Mouse (Mus musculus): Measurements from ENCODE around the gene Ficd. TPM values are rescaled to one million over a fixed set of nuclear protein-coding genes. Genes with fewer than 3 reads are reported as not detected.

The Ficd gene
- polyA plus RNA-seq, 1 experiment, result 4.7 TPM

DNA sequence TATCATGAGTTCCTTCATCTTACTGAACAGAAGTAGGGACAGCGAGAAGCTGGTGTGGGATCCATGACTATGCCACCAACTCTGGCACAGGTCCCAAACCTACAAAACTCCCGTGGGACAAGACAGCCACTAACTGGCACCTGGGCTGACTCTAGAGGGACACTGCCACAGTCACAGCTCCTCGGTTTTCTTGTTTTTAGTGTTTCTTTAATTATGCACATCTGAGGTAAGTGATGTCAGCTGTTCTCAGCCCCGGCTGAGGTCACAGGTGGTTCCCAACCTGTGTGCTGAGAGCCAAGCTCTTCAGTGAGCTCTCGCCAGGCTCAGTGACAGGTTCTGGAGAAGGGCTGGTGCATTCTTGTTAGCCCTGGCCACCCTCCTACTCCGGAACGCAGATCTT is 28.8 kb downstream of the Ficd start:
- Histone ChIP-seq H3K4me1 (ENCODE audit: control insufficient read depth, insufficient read depth, insufficient read length, low read length) (no peaks in the 10 kb centered on the region), H3K27ac (ENCODE audit: insufficient read depth, low read depth, low read length) (no peak overlapping the region), H3K27me3 (ENCODE audit: control insufficient read depth, insufficient read depth, low read length) (no peaks in the 10 kb centered on the region), H3K4me3 (ENCODE audit: low read depth, low read length) (no peak overlapping the region), H3K36me3 (ENCODE audit: control insufficient read depth, insufficient read depth, low read length) (peaks cover 31% of the 10 kb centered on the region)
- WGBS, result 85% methylated on average over 7 of the region's 7 CpGs
- TF ChIP-seq CTCF (IDR thresholded peaks at IDR 0.05; ENCODE audit: extremely low read depth, insufficient read length, insufficient replicate concordance, low read depth, low read length) (no peak), POLR2A (IDR thresholded peaks at IDR 0.05; ENCODE audit: low read depth, low read length) (no peak)

DNA sequence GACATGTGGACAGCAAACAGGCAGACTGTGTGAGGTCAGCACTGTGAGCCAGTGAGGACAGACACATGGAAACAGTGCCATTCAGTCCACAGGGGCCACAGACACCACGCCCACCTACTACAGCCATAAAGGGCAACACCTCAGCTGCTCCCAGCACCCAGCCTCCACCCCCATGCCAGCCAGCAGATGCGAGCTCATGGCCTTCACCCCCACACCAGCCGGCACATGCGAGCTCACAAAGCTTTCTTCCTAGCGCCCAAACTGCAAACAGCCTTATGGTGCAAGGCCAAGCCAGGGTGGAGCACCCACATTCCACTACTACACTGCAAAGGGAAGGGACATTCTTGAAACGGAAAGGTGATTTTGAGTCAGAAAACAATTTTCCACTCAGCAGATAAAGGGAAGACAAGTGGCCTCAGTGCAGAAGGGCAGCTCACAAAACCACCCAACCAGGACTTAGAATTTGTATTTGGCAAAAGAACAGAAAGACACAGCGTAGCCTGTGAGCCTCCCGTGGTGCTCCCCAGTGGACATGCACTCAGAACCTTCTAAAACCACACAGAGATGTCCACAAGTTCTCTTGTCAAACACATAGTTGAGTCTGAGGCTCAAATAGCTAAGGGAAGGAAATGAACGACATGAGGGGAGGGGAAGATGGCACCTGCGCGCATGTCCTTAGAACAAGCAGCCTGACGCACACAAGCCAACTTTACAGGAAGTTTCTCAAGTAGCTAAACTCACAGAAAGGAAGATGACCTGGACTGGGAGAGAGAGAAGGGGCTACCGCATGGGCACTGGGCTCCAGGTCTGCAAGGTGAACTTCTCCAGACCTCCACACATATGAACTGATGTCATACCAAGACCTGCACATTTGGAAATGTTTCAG is 30.3 kb downstream of the Ficd start:
- Histone ChIP-seq H3K27ac (ENCODE audit: insufficient read depth, low read depth, low read length) (no peak overlapping the region), H3K36me3 (ENCODE audit: control insufficient read depth, insufficient read depth, low read length) (peaks cover 19% of the 10 kb centered on the region), H3K4me1 (ENCODE audit: control insufficient read depth, insufficient read depth, insufficient read length, low read length) (no peaks in the 10 kb centered on the region; the same call in 1 of the 2 replicates), H3K4me3 (ENCODE audit: low read depth, low read length) (no peak overlapping the region), H3K27me3 (ENCODE audit: control insufficient read depth, insufficient read depth, low read length) (no peaks in the 10 kb centered on the region)
- TF ChIP-seq CTCF (IDR thresholded peaks at IDR 0.05; ENCODE audit: extremely low read depth, insufficient read length, insufficient replicate concordance, low read depth, low read length) (no peak), POLR2A (IDR thresholded peaks at IDR 0.05; ENCODE audit: low read depth, low read length) (no peak)
- WGBS, result 65% methylated on average over 13 of the region's 13 CpGs

DNA sequence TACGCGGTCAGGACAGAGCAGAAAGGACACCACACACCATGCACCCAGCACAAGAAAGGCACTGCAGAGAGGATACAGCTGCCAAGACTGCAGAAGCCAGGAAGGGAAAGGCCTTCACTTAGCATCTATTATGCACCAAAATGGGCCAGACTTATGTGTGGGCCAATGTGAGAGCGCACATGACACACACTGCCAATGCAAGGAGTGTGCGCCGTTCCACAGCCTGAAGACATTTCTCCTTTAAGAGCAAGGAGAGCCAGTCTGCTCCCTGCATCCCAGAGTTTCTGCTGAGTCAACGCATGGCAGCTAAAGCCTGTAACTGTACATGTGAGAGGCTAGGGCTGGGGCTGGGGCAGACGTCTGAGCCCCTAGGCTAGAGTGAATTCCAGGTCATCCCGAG is 33.2 kb downstream of the Ficd start:
- H3K36me3 ChIP-seq (ENCODE audit: control insufficient read depth, insufficient read depth, low read length), result peaks cover 11% of the 10 kb centered on the region; the same call in 1 of the 2 replicates
- TF ChIP-seq CTCF (IDR thresholded peaks at IDR 0.05; ENCODE audit: extremely low read depth, insufficient read length, insufficient replicate concordance, low read depth, low read length) (no peak), POLR2A (IDR thresholded peaks at IDR 0.05; ENCODE audit: low read depth, low read length) (no peak)
- no peaks in the 10 kb centered on the region for H3K27me3 ChIP-seq (ENCODE audit: control insufficient read depth, insufficient read depth, low read length)
- WGBS, result 90% methylated on average over 8 of the region's 8 CpGs
- H3K27ac ChIP-seq (ENCODE audit: insufficient read depth, low read depth, low read length), result no peak overlapping the region
- H3K4me1 ChIP-seq (ENCODE audit: control insufficient read depth, insufficient read depth, insufficient read length, low read length), result no peaks in the 10 kb centered on the region; the same call in 1 of the 2 replicates
- H3K4me3 ChIP-seq (ENCODE audit: low read depth, low read length), result no peak overlapping the region

DNA sequence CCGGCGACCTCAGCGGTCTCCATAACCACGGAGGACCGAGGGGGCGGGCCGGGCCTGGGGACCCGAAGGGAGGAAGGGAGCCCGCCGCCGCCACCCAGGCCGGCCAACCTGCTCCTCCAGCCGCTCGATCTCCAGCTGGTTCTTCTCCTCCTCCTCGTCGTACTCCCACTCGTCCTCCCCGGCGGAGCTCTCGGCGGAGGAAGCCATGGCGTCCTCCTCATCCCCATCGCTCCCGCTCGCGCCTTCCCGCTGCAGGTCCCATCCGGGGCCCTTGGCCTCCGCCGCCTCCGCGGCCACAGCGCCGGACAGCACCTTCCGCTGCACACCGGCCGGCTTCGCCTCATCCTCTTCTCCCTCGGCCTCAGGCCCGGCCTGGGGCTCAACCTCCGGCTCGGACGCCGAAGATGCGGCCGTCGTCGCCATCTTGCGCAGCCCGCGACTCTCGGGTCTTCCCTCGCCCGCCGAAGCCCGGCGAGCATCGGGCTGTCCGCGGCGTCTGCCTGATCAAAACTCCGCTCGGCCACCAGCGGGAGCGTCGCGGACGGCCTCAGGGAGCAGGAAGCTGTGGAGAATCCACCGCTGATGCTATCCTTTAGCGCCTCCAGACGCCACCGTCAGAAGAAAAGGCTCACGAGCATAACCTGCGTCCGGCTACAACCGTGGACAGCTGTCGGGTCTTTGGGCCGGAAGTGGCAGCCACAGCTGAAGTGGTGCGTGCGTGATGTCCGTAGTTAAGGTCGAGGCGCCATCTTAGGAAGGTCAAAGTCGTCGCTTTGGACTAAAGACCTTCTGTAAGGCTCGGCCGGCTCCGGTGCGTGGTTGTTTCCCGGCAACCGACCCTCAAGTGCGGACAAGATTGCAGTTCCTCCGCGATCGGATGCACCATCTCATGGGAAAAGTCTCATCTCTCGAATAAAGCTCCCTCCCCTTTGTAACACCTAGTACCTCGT is 35.9 kb downstream of the Ficd start:
- peaks cover 23% of the 10 kb centered on the region for H3K36me3 ChIP-seq (ENCODE audit: control insufficient read depth, insufficient read depth, low read length)
- H3K27ac ChIP-seq (ENCODE audit: insufficient read depth, low read depth, low read length), result peak overlapping the region; percentile 94
- peak overlapping the region; percentile 83 for H3K4me3 ChIP-seq (ENCODE audit: low read depth, low read length)
- peaks cover 7% of the 10 kb centered on the region; the same call in 1 of the 2 replicates for H3K4me1 ChIP-seq (ENCODE audit: control insufficient read depth, insufficient read depth, insufficient read length, low read length)
- under 1% methylated on average over 97 of the region's 97 CpGs for WGBS
- no peak for TF ChIP-seq CTCF (IDR thresholded peaks at IDR 0.05; ENCODE audit: extremely low read depth, insufficient read length, insufficient replicate concordance, low read depth, low read length)
- peak; percentile 66; the same call in 1 of the 2 replicates for TF ChIP-seq POLR2A (IDR thresholded peaks at IDR 0.05; ENCODE audit: low read depth, low read length)
- H3K27me3 ChIP-seq (ENCODE audit: control insufficient read depth, insufficient read depth, low read length), result no peaks in the 10 kb centered on the region

DNA sequence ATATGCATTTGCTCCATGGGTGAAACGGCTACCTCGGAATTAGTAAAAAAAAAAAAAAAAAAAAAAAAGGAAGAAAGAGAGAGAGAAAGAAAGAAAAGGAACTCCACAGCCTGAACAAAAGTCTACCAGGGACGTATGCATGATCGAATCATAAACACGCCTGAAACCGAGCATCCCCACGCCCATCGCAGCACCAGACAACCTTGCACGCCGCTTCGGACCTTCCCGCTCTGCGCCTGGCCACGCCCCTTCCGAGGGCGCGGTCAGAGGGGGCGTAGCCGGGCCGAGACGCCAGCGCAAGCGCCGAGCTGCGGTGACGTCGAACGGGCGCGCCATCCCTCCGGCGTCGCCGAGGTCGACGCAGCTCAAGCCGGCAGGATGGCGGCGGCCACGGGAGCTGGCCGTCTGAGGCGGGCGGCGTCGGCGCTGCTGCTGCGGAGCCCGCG is 36.9 kb downstream of the Ficd start, which contains the start of the genes Sart3 and Iscu:
TSS of gene Sart3 (minus strand) at position 61 of the 446 bp plus-strand sequence.
TSS of gene Iscu (plus strand) at position 299 of the 446 bp plus-strand sequence.
- peak within 1 kb of the TSS; percentile 94 for H3K27ac ChIP-seq (ENCODE audit: insufficient read depth, low read depth, low read length)
- peaks cover 12% of the 10 kb centered on the region; the same call in 1 of the 2 replicates for H3K4me1 ChIP-seq (ENCODE audit: control insufficient read depth, insufficient read depth, insufficient read length, low read length)
- TF ChIP-seq POLR2A (IDR thresholded peaks at IDR 0.05; ENCODE audit: low read depth, low read length) (peak; percentile 56; the same call in 1 of the 2 replicates), CTCF (IDR thresholded peaks at IDR 0.05; ENCODE audit: extremely low read depth, insufficient read length, insufficient replicate concordance, low read depth, low read length) (no peak)
- under 1% methylated on average over 49 of the region's 49 CpGs for WGBS
- H3K36me3 ChIP-seq (ENCODE audit: control insufficient read depth, insufficient read depth, low read length), result peaks cover 28% of the 10 kb centered on the region
- peak within 1 kb of the TSS; percentile 89 for H3K4me3 ChIP-seq (ENCODE audit: low read depth, low read length)
- no peaks in the 10 kb centered on the region for H3K27me3 ChIP-seq (ENCODE audit: control insufficient read depth, insufficient read depth, low read length)

DNA sequence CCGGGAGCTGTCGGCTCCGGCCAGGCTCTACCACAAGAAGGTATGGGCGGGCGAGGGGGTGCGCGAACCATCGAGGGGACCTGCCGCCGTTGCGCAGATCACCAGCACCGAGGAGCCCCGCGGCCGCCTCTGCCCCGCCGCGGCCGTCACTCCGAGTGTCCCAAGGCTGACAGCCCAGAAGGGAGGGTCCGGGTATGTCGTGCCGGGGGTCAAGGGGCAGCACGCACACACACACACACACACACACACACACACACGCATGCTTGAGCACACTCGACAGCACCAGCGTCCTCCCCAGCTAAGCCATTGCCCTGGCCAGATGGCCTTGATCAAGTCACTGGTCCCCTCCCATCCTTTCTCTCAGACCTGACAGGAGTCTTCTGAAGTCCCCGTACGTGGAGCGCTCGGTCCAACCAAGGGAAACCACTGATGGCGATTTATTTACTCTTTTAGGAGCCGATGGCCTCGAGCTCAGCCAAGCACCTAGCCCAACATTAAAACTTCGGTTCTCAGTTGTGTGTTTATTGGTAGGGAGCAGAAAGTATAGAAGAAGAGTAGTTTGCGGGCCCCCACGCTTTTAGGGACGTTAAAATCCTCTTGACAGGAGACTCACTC is 37.4 kb downstream of the Ficd start:
- Histone ChIP-seq H3K4me3 (ENCODE audit: low read depth, low read length) (peak overlapping the region; percentile 89), H3K27ac (ENCODE audit: insufficient read depth, low read depth, low read length) (peak overlapping the region; percentile 13; the same call in 1 of the 2 replicates), H3K27me3 (ENCODE audit: control insufficient read depth, insufficient read depth, low read length) (no peaks in the 10 kb centered on the region), H3K36me3 (ENCODE audit: control insufficient read depth, insufficient read depth, low read length) (peaks cover 30% of the 10 kb centered on the region), H3K4me1 (ENCODE audit: control insufficient read depth, insufficient read depth, insufficient read length, low read length) (peaks cover 12% of the 10 kb centered on the region; the same call in 1 of the 2 replicates)
- TF ChIP-seq CTCF (IDR thresholded peaks at IDR 0.05; ENCODE audit: extremely low read depth, insufficient read length, insufficient replicate concordance, low read depth, low read length) (no peak), POLR2A (IDR thresholded peaks at IDR 0.05; ENCODE audit: low read depth, low read length) (no peak)
- WGBS, result under 1% methylated on average over 38 of the region's 38 CpGs

All from small intestine, adult 2 months (tissue).